Mouse (Mus musculus) lung, adult 2 months (tissue): Measurements from ENCODE around the gene Mturn. TPM values are rescaled to one million over a fixed set of nuclear protein-coding genes. Genes with fewer than 3 reads are reported as not detected.

Source experiments
- DNase-seq: peaks from one replicate; pipeline ENCODE4 v3.0.0; 2022
- H3K4me1 ChIP-seq: fragments of 200-500 bp; 2 replicates; pipeline ENCODE4 v1.6.1; 2011; ENCODE audit warnings: low read length; ENCODE audit not compliant: control insufficient read depth, insufficient read depth
- H3K4me3 ChIP-seq: fragments of 200-500 bp; replicated peaks from 2 replicates; pipeline ENCODE3; 2011; ENCODE audit warnings: low read depth, mild to moderate bottlenecking, control low read depth, low read length; ENCODE audit errors: extremely low read depth
- CTCF ChIP-seq: fragments of 200-500 bp; IDR thresholded peaks from 2 replicates; pipeline ENCODE4 v1.5.1; 2011; ENCODE audit warnings: mild to moderate bottlenecking, low read length, control low read depth; ENCODE audit not compliant: insufficient read depth
- POLR2A ChIP-seq: fragments of 200-500 bp; IDR thresholded peaks from 2 replicates; pipeline ENCODE4 v1.6.1; 2011; ENCODE audit warnings: low read depth, mild to moderate bottlenecking, control low read depth, low read length, borderline replicate concordance; ENCODE audit errors: extremely low read depth
- WGBS: fragments of 180-500 bp; shearing (Covaris S2); methylation state at CpG from one replicate; pipeline ENCODE4 v1.1.7; 2018; 5-methylcytosine and 5-hydroxymethylcytosine counted together
- polyA plus RNA-seq: library from polyadenylated mRNA; depleted of rRNA; stranded (reverse); fragments of >200 nt; gene quantifications from 2 replicates; pipeline ENCODE4 v1.2.3, GENCODE M21; 2012

Gene Mturn
- polyA plus RNA-seq, 1 experiment = 9.5 TPM

DNA sequence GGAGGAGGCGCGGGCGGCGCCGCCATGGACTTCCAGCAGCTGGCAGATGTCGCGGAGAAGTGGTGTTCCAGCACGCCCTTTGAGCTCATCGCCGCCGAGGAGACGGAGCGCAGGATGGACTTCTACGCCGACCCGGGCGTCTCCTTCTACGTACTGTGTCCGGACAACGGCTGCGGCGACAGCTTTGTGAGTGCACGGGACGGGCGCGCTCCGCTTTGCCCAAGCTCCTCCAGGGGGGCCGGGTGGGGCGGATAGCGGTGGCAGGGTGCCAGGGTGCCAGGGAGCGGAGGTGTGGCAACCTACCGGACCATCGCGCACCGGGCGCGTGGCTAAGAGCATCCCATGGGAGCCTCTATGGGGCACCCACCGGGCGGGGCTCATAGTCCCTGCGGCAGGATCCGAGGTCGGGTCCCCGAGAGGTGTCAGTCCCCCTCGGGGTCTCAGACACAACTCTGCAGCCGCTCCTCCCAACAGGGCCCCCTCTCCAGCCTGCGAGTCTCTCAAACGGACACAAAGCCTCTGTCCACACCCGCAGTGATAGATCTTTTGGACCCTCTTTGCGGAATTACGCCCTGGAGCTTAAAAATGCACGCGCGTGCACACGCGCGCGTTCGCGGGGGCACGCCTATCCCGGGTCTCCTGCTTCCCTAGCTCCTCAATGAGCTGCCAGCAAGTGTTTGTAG lies 463 bp downstream of the Mturn start:
- under 1% methylated on average over 59 of the region's 61 CpGs for WGBS
- peaks cover 12% of the 10 kb centered on the region for H3K4me1 ChIP-seq
- H3K4me3 ChIP-seq = peak overlapping the region; percentile 91
- TF ChIP-seq CTCF = no peak
- TF ChIP-seq POLR2A = peak; percentile 81; the same call in 1 of the 2 replicates
- no peak for DNase-seq

DNA sequence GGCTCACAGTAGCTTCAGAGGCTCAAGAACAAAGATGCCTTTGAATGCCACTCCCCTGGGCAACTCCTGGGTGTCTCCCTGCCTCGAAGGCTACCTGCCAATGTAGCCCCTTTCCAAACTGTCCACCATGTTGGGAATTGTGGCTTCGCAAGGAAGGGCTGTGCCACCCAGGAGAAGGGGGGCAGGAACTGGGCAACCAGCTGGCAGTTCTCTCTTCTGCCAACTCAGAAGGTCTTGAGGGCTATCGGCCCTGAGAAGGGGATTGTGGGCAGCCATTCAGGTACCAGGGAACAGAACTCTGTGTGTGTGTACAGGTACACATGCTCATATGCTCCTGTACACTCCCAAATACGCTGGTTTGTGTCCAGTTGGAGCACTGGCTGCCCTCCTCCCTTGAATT lies 2.7 kb downstream of the Mturn start:
- Histone ChIP-seq H3K4me1 (peaks cover 12% of the 10 kb centered on the region), H3K4me3 (no peak overlapping the region)
- WGBS = 76% methylated on average over 4 of the region's 4 CpGs
- no peak for TF ChIP-seq CTCF
- TF ChIP-seq POLR2A = no peak
- no peak for DNase-seq

DNA sequence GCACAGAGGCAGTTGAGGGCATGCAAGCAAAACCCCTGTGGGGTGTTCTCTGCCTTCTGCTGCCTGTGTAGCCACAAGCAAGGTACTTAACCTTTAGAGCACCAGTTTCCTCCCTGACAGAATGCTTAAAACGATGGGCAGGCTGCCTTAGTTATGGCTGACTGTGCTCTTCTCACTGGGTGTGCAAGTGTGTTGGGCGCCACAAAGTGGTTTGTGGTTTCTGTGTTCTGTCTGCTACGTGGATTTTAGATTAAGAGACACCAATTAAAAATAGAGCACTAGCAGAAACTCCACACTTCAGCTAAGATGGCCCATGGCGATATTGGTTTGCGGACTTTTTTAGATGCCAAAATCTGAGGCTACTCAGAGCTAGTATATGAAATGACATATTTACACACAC lies 3.7 kb downstream of the Mturn start:
- Histone ChIP-seq H3K4me1 (peaks cover 12% of the 10 kb centered on the region), H3K4me3 (no peak overlapping the region)
- no peak for TF ChIP-seq POLR2A
- TF ChIP-seq CTCF = no peak
- no peak for DNase-seq
- 79% methylated on average over 5 of the region's 5 CpGs for WGBS

DNA sequence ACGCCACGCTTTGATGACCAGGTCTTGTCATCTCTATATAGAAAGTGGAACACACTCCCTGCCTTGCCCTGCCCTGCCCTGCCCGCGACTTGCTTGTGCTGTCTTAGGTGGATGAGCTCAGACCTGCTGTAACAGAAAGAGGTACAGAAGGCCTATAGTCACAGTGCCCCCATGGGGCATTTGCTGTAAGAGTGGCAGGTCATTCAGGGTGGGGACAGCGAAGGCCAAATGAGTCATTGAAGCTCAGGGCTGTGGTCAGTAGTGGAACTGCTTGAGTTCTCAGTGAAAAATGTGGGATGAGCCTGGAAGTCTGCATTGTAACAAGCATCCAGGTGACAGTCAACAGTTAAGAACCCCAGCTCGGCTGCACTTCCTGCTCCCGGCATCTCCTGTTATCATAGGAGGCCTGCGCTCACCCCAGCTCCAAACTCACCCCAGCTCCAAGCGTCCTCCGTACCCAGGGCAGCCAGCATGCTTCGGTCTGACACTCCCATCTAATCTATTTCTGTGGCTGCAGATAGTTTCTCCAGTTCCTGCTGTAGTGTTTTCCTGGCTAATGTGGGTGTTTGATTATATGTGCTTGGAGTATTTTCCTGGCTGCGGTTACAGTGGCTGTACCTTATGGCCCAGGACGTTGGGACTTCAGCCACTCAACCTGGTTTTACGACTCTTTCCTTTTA lies 4.4 kb downstream of the Mturn start:
- Histone ChIP-seq H3K4me1 (peaks cover 8% of the 10 kb centered on the region), H3K4me3 (no peak overlapping the region)
- WGBS = 80% methylated on average over 14 of the region's 14 CpGs
- DNase-seq = no peak
- no peak for TF ChIP-seq CTCF
- TF ChIP-seq POLR2A = no peak

DNA sequence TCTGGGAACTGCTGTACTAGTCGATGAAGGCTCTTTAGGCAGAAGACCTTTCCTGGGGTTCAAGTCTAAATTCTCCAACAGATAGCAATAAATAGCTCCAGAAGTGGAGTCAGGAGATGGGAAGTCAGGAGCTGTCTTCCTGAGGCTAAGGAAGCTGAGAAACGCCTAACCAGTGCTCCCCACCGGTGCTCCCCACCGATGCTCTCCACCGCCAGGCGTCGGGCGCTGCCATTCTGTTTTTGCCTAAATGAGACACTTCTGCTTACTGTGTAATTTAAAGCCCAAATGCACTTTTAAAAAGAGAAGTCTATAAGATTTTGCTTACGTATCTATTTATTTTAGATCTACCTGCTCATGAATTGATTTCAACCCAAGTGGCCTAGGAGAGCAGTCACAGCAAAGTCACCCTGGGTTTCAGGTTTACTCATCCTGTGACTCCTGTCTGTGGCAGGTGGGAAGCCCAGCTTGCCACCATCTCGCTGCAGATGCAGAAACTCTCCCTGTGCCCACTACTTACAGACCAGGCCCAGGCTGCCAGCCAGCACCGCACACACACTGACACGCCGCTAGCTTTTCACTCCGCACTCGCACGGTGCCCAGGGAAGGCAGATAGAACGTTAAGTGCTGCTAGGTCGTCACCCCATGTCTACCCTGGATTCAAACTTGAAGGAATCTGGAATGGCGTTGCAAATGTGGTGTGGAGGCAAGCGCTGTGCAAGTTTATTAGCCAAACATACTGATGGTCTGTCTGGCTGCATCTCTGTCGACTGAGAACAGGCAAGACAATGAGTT lies 5.7 kb downstream of the Mturn start:
- TF ChIP-seq POLR2A (no peak), CTCF (no peak)
- Histone ChIP-seq H3K4me1 (peaks cover 6% of the 10 kb centered on the region), H3K4me3 (no peak overlapping the region)
- 91% methylated on average over 21 of the region's 21 CpGs for WGBS
- DNase-seq = no peak

DNA sequence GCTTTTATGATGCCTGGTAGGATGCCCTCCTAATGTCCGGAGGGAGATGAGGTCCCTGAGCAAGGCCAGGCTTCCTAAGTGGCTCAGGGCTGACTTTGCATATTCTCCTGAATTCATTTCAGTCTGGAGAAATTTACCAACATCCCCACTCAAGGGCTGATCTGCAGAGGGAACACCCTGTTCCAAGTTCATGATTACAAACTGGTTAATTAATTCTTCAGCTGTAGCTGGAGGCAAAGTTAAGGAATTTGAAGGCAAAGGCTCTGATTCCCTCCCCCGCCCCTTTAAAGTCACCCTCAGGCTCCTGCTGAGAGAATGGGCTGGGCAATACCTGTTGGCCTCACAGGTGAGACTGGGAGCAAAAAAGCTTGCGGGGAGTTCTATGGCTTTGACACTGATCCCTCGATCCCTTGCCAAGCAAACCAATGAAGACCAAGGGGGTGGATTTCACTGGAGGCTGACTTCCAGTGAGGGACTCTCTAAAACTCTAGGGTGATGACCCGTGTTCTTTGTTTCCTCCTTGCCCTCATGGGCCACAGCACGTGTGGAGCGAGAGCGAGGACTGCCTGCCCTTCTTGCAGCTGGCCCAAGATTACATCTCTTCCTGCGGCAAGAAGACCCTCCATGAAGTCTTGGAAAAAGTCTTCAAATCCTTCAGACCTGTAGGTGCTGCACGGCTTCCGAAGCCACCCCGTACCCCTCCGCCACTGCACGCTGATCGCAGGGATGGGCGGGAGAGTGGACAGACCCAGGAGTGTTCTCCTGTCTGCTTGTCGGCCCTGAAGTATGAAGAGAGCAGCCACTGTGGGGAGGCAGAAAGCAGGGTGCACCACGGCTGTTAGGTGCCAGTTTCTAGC lies 7.3 kb downstream of the Mturn start:
- 84% methylated on average over 18 of the region's 18 CpGs for WGBS
- Histone ChIP-seq H3K4me1 (no peaks in the 10 kb centered on the region), H3K4me3 (no peak overlapping the region)
- no peak for DNase-seq
- TF ChIP-seq POLR2A (no peak), CTCF (no peak)

DNA sequence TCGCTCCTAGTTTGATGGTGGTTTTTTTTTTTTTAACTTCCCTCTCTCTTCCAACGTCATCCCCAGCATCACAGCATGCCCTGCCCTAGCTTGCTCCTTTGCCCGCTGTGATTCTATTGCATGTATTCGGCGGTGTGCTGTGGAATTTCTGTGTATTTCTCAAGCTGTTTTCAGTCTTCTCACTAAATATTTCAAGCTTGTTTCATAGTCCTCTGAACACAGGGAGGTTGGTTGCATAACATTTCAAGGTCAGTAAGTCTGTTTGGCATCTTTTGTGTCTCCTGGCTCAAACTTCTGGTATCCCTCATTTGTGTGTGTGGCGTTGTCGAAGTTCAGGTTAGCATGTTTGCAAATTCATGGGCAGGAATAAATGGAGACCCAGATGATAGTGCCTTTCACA lies 8.3 kb downstream of the Mturn start:
- H3K4me1 ChIP-seq = no peaks in the 10 kb centered on the region
- TF ChIP-seq CTCF (no peak), POLR2A (no peak)
- no peak for DNase-seq
- no peak overlapping the region for H3K4me3 ChIP-seq
- 75% methylated on average over 7 of the region's 7 CpGs for WGBS

DNA sequence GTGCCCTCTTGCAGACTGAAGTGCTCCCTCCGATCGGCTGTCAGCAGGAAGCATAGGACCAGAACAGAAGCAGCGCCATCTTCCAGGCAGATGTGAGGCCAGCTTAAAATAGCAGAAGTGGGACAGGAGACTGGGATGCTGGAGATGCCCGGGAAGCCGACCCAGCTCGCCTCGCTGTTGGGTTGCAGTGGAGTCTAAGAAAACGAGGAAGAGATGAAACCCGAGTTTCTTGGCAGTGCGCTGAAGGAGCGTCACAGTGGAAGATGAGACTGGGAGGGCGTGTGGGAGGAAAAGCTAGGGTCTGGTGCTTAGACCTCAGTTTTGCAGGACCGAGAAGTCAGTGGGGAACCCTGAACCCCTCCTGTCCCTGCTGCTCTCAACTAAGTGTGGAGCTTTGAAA lies 9.4 kb downstream of the Mturn start:
- 85% methylated on average over 13 of the region's 13 CpGs for WGBS
- H3K4me3 ChIP-seq = no peak overlapping the region
- DNase-seq = no peak
- TF ChIP-seq CTCF (no peak), POLR2A (no peak)
- H3K4me1 ChIP-seq = no peaks in the 10 kb centered on the region

DNA sequence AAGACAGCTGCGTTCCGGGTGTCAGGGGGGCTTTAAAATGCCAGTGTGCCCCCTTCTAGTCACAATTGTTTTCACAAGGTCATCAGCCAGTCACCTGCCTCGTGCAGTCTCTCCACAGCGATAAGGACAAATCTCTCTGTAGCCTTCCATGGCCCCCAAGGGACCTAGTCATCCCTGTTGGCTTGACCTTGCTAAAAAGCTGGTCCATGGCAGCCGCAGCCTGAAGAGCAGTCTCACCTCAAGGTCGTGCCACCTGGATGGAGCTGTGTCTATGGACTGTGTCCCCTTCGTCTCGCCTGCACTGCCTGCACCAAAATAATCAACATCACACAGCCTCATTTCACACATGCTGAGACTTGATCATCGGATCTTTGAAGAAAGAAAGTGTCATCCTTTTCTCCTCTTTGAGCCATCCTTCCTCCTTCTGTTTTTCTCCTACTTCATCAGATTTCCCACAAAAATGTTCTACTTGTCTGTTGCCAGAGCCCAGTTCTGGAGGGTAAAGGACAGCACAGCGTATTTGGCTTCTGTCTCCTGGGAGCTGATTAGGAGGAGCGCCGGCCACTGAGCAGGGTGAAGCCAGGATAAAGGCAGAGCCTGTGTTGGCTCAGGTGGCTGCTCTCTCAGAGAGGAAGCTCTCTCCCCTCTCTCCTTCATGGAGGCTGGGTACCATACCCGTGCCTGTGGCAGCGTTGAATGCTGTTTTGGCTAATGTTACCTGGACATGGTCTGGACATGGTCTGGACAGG lies 10.1 kb downstream of the Mturn start:
- 79% methylated on average over 14 of the region's 14 CpGs for WGBS
- no peak overlapping the region for H3K4me3 ChIP-seq
- no peaks in the 10 kb centered on the region for H3K4me1 ChIP-seq
- no peak for DNase-seq
- TF ChIP-seq POLR2A (no peak), CTCF (no peak)

DNA sequence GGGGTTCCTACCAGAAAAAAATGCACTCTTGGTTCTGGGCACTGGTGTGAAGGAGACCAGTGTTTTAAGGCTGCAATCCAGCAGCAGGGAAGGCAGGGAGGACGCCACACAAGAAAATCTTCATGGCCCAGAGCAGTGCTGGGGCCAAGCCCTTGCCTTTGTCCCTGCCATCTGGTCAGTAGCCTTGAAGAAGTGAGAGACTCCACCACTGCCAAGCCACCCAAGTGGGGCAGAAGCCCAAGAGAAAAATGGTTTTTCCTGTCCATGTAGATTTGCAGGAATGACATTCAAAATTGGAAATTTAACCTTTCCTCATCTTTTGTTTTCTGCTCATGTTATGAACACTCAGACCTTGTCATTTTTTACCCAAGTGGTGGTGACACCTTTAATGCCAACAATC lies 10.8 kb downstream of the Mturn start:
- no peak for DNase-seq
- Histone ChIP-seq H3K4me1 (no peaks in the 10 kb centered on the region), H3K4me3 (no peak overlapping the region)
- WGBS = 77% methylated on average over 1 of the region's 1 CpGs
- TF ChIP-seq CTCF (no peak), POLR2A (no peak)
